Mouse (Mus musculus): ENCODE data around the gene Cacna2d4.

The Cacna2d4 gene

DNA sequence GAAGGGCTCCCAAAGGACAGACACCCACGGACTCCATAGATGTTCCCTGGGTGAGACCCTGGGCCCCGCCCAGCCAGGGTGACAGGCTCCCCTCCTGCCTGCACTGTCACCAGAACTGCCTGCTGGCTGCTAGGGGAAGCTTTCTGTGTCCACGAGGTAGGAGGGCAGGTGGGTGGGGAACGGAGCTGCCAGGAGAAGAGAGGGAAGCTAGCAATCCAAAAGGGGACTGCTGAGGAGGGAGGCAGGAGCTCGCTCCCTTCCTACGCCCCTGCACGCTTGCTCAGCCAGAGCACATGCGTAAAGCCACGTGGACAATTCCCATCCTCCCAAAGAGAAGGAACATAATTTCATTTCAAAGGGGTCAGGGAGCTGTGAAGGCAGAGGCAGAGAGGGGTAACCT lies 73.8 kb downstream of the Cacna2d4 start:
- no peak for DNase-seq (ENCODE audit: low spot score in 2 of 2)

DNA sequence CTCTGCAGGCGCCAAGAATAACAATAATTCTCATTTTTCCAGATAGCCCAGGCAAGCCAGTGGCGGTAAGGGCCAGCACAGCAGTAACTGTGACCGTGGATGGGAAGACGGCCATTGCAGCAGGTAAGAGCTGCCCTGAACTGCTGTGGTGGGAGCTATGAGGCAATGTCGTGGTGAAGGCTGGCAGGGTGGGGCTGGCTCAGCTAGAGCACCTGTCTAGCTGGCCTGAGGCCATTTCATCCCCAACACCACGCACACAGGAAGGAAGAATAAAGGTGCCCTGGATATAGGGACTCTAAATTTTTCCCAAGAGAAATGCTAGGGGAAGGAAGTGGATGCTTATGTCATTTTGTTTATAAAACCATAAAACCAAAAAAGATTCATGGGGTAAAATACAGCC lies 76.1 kb downstream of the Cacna2d4 start:
- no peak for DNase-seq (ENCODE audit: low spot score in 2 of 2)

DNA sequence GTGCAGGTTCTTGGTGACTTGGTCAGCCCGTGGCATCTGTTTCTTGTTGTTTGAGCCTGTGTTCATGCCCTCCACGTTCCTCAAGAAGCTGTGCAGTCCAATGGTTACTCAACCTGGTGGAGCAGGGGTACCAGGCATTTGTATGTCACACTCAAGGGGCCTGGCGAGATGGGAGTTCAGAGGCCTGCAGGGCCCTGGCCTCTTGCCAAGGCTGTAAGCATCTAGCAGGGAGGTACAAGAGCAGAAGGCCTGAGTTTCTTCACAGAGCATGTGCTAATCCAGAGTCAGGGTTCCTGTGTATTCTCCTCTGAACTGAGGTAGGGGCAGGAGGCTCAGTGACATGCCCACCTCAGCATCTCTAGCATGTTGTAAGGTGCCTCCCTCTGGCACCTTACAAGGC lies 76.8 kb downstream of the Cacna2d4 start:
- no peak for DNase-seq (ENCODE audit: low spot score in 2 of 2)

DNA sequence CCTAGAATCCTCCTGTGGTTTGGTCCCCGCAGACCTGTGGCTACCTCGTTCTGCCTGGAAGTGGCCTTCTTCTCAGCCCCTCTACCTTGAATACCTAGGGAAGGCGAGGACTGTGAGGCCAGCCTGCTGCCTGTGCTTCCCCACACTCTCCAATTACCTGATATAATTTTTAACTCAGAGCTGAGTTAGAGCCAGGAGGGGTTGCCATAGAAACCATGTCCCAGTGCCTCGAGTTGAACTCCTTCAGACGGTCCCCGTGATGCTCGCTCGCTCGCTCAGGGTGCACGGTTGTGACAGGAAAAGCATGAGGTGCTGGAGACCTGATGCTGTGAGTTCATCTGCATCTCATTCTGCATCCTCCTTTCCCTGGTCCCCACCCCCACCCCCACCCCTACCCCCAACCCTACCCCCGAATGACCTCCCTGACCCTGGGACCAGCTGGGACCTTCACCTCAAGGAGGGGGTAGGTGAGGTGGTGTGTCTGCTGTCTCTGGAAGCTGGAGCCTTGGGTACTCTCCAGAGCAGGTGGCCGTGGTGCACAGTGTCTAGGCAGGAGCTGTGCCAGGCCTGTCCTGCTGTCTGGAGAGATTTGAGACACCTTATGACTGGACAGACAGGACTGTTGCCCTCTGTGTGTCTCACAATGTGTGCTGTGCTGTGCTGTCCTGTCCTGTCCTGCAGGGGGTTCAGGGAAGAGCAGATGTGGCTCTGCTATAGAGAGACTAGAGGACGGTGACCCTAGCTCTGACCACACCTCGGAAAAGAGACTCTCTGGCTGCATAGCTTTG lies 77.5 kb downstream of the Cacna2d4 start:
- no peak for DNase-seq (ENCODE audit: low spot score in 2 of 2)

DNA sequence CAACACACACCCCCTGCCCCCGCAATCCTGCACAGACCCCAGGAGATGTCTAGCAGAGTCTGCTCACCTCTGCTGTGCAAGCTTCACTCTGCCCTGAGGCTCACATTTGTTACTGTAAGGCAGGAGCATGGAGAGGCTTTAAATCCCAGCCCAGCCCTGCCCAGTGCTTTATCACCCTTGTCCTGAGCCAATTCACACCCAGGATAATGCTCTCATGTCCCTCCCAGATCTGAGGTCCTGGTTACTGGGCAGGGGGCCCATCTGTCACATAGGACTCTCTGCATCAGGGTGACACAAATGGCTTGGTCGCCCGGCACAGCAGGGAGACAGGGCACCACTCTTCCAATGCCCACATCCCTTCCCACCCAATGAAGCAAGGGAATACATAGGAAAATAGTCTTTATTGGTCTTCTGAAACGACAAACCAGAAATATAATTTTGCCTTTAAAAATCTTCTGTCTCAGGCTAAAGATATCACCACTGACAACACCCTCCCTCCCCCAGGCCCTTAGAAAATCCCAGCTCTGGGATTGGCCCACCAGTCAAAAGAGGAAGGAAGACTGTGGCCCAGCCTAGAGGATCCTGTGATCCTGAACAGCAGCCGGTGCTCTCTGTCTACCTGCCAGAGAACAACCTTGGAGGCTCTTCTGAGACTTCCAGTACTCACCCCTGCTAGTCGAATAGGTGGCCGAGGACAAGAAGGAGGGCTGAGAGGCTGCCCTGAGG lies 78.6 kb downstream of the Cacna2d4 start:
- DNase-seq (ENCODE audit: low spot score in 2 of 2) = no peak

DNA sequence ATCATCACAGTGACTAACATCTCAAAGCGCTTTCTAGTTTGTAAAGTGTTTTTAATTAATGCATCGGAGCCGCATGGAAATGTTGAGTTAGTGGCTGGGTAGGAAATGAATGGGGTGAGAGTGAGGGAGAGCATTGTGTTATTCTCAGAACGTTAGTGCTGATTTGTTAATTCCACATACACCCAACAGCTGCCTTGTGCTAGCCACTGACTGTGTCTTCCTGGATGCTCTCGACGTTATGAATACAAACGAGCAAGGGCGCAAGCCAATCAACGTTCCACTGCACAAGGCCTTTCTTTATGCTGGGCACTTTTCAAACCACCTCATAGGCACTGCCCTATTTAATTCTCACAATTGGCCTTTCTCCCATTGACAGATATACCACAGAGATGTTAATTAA lies 82.4 kb downstream of the Cacna2d4 start:
- DNase-seq (ENCODE audit: low spot score in 2 of 2) = no peak

DNA sequence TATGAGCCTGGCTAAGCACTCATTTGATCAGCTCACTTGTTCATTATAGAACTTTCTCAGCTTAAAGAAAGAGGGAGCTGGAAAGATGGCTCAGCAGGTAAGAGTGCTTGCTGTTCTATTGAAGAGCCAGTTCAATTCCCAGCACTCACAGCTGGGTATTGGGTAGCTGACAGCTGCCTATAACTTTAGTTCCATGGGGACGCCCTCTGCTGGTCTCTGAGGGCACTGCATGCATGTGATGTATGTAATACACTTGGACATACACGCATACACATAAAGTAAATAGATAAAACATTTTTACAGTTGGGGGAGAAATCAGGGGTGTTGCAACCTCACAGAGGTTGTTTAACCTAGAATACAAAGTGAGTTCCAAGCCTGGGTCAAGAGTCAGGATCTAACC lies 83.0 kb downstream of the Cacna2d4 start:
- DNase-seq (ENCODE audit: low spot score in 2 of 2) = no peak

DNA sequence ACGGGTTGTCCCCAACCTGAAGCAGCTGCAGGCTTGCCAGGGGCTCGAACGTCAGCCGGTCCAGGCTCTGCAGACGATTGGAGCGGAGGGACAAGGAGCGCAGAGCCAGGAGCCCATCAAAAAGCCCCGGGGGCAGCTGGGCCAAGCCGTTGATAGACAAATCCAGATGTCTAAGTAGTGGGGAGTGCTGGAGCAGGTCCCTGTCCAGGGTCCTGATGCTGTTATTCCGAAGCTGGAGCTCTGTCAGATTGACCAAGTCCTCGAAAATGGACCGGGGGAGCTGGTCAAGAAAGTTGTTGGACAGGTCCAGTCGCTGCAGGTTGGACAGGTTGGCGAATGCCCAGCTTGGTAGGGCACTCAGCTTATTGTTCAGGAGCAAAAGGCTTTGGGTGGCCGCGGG lies 84.2 kb downstream of the Cacna2d4 start:
- DNase-seq (ENCODE audit: low spot score in 2 of 2) = no peak

DNA sequence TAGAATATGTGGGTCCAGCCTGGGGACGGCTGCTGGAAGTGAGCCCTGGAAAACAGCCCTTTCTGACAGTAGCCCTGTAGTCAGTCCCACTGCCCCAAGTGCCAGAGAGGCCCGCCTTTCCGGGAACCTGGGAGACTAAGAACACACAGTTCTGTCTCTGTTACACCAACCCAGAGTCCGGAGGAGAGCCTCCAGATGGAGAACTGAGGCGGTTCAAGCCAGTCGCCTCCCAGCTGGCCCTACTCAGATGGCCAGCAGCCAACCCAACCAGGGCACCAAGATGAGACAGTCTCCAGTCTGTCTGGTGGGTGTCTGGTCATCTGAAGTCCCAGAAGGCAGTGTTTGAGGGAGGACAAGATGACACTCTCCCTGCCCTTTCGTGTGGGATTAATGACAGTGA lies 85.4 kb downstream of the Cacna2d4 start:
- DNase-seq (ENCODE audit: low spot score in 2 of 2) = no peak

DNA sequence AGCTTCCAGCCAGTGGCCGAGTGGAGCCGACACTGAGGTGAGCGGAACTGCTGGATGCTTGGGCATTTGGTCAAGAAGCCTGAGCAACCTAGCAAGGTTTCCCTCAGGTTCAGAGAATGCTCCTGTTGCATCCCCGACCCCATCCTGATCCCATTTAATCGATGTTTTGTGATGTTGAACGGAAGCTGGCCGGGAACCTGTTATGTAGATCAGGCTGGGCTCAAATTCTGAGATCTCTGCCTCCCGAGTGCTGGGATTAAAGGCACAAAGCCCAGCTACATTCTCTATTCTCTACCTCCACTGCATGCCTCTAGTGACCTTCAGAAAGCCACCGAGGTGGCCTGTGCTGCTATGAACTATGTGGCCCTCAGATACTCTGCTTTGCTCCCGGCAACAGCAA lies 88.5 kb downstream of the Cacna2d4 start:
- no peak for DNase-seq (ENCODE audit: low spot score in 2 of 2)

DNA sequence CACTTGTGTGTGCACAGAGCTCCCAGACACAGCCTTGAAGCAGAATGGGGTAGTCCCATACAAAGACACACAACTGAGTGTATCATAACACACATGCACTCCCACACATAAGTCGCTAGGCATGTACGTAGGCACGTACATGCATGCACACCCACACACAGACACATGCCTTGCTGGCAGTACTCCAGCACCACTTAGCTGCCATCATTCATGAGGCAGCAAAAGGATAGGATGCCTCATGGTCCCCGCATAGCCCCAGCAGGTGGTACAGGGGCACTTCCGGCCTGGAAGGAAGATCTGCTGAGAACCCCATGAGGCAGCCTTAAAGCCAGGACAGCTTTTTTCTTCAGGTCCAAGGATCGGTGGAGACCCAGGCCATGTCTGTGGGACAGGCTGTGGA lies 89.7 kb downstream of the Cacna2d4 start:
- DNase-seq (ENCODE audit: low spot score in 2 of 2) = no peak

DNA sequence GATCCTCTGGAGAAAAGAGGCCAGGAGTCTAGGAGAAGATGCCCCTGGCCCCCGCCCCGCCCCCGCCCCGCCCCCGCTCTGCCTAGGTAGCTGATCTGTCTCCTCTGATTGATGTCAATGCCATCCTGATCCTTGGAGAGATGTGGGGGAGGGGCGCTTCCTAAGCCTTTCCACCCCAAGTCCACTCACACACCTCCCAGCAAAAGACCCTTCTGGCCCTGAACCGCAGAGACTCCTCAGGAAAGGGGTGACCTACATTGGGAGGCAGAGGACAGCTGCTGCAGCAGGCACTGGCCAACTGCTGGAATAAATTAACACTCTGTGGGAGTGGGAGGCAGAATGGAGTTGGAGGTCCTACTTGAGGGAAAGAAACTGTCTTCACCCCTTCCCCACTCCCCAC lies 90.2 kb downstream of the Cacna2d4 start:
- no peak for DNase-seq (ENCODE audit: low spot score in 2 of 2)

DNA sequence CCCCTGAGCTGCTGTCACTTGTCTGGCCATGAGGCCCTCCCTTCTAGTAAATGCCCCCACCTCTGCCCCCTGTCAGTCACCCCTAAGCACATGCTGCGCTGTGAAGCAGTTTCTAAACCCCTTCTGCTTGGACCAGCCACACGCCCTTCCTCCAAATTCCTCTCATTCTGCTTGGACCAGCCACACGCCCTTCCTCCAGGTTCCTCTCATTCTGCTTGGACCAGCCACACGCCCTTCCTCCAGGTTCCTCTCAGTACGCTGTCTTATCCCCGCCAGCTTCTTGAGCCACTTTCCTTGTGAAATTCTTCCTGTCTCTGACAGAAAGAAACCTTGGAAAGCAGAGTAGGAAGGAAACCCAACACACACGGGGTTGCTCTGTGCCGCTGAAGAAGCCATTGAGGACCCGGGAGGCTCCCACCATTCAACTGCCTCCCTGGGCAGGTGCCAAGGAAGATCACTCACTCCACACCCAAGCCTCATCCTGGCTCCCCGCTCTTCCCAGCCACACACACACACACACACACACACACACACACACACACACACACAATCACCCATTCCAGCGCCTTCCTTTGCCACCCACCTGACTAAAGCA lies 92.3 kb downstream of the Cacna2d4 start:
- no peak for DNase-seq (ENCODE audit: low spot score in 2 of 2)

DNA sequence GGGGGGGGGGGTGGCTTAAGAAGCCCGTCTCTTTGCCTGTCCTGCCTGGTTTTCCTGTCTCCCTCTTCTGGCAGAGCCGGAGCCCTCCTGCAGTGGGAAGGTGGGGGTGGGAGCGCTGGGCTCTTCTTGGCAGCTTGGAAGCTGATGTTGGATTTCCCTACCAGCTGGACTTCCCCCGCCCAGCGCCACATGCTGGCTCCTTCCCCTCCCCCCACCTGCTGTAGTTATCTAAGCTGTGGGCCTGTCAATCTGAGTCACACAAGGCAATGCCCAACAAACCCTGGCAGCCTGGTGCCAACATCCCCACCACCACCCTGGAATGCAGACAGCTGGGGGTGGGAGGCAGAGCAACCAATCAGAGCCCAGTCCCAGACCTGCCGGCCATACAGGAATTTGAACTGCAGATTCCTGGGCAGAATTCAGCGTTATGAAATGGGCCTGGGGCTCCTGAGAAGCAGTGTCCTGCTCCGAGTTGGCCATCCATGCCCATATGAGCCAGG lies 92.9 kb downstream of the Cacna2d4 start:
- no peak for DNase-seq (ENCODE audit: low spot score in 2 of 2)

DNA sequence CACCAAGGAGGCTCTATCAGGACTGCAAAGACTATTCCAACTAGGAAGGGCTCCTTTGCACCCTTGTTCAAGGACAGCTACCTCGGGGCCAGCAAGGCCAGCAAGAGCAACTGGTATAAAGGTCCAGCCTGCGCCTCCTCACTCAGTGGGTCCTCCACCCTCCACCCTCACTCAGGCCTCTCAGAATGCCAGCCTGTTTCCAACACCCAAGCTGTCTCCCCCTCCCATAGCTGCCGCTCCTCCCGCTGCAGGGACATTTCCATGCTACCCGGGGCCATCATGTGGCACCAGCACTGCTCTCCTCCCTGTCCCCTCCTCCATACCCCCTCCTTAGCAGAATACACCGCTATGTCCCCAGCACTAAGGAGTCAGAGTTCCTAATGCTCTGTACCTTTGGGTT lies 93.6 kb downstream of the Cacna2d4 start:
- DNase-seq (ENCODE audit: low spot score in 2 of 2) = no peak

DNA sequence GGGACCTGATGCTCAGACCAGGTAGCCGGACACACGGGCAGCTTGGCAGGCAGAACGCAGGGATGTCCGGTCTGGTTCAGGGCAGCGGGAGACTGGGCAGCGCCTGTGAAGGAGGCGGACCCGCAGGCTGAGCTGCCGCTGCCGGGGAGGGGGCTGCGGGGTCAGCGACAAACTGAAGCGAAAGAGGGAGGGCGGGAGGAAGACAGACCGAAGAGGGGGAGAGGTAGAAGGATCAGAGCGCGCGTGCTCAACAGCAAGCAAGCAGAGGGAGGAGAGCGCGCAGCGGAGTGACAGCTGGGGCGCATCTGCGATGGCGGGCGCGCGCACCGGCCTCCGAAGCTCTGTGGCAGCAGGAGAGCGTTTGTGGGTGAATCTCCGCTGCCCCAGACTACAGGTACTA lies 94.2 kb downstream of the Cacna2d4 start, which contains the start of gene Lrtm2:
TSS of gene Lrtm2 (minus strand) at position 261 of the 400 bp plus-strand sequence.
- no peak for DNase-seq (ENCODE audit: low spot score in 2 of 2)

DNA sequence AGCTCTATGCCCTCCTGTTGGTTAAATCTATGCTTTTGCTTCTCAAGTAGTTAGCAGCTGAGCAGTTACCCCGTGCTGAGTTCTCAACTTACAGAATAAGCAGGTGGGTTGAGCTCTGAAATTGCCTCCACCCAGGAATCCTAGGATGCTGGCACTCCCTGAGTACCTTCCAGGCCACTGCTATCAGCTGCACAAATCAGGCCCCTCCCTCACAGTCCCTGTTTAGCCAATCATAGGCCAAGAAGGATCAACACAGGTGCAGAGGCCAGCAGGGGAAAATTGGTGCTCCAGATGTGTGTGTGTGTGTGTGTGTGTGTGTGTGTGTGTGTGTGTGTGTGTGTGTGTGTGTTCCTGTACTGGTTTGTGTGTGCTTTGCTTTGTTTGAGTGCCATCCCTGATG lies 95.8 kb downstream of the Cacna2d4 start:
- no peak for DNase-seq (ENCODE audit: low spot score in 2 of 2)

DNA sequence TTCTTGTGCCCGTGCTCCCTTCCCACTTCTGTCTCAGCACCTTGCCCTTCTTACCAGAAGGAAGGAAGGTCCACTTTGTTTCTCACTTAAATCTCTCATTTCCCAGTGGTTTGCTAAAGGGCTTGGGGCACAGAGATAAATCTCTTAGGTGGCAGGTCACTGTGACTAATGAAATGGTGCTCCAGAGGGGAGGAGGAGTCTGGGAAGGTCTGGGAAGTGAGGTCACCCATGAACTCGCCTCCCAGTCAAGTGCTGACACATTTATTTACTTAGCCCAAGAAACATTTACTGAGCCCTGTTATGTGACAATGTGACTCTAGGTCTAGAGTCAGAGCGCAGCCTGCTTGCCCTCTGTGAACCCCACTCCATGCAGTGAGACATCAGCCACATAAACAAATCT lies 96.9 kb downstream of the Cacna2d4 start:
- DNase-seq (ENCODE audit: low spot score in 2 of 2) = peak in 1 of 2 experiments; percentile 47

DNA sequence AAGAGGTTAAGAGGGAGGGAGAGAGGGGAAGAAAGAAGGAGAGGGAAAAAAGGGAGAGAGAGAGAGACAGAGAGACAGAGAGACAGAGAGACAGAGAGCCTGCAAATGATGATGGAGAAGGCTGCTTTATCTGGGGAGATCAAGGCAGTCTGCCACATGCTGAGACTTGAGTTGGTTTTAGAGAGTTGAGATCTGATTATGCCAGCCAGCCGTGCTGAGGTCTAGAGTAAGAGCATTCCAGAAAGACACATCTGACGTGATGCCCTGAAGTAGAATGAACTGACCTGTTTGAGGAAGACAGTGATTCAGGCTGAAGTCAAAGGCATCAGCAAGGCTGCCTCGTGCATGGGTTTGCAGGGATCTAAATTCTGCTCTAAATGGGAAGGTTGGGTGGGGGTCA lies 97.5 kb downstream of the Cacna2d4 start:
- DNase-seq (ENCODE audit: low spot score in 2 of 2) = peak in 1 of 2 experiments; percentile 56

DNA sequence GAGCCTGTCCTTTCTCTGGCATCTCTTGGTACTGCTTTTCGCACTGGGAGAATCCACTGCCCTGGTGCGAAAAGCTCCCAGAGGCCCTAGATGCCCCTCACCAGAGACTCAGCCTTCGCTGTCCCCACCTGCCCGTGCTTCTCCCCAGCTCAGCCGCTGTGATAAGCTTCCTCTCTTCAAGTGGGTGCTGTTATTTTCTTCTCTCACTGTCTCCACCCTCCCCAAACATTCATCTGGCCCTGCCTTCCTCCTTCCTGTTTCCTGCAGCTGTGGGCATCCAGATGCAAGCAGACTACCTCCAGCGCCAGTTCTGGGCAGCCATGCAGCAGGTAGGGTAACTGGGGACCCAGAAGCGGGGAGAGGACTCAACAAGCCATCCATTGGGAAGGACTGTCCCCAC lies 99.8 kb downstream of the Cacna2d4 start:
- DNase-seq (ENCODE audit: low spot score in 2 of 2) = no peak

DNA sequence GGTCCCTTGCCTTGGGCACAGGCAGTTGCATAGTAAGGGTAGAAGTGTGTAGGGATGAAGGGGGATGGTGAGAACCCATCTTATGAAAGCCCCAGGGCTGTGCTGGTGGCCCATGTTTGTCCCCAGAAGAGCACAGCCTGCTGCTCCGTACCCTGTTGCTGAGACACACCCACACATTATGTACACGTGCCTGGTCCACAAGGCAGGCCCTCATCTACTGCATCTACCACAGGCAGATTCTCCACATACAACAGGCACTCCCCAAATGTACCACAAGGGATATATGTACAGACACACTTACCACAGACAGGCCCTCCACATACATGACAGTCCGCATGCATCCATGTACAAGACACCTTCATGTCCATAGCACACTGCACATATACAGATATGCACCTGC lies 101.0 kb downstream of the Cacna2d4 start:
- no peak for DNase-seq (ENCODE audit: low spot score in 2 of 2)

DNA sequence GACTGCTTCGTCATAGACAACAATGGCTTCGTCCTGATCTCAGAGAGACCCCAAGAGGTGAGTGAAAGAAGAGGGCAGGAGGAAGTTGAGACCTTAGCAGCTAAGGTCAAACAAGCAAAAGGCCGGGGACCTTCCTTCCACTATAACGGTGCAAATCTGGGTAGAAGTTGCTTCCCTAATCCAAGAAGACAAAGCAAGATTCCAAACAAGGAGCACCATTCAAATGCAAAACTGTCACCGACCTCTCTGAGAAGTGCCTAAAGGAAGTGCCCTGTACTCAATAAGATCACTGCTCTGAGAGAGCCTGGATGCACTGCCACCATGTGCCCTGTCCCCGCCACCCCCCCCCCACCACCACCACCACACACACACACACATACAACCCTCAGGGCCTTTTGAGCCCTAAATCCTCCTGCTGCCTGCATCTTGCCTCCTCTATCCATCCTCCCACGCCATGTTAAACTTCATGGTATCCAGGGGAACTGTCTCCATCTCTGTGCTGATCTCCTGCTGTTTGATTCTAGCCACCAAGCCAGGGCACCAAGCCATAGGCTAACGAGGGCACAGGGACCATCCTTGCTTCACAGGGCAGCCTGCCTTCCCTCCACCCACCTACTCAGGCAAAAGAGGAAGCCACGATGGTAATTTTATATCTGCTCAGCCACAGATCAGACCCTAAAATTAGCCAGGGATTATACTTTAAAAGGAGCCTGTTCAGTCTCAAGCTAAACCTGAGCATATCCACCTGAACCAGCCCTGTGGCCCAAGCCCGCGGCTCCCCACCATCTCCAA lies 102.0 kb downstream of the Cacna2d4 start:
- DNase-seq (ENCODE audit: low spot score in 2 of 2) = no peak

Data from urinary bladder, adult 18-20 months (tissue).